Mouse (Mus musculus) heart, adult 18-20 months (tissue): ENCODE measurements around the gene Kif4. TPM values are rescaled to one million over a fixed set of nuclear protein-coding genes. Genes with fewer than 3 reads are reported as not detected.

Source experiments
- DNase-seq, 2 experiments: peaks; one replicate each; pipeline ENCODE4 v3.0.0; 2021 to 2022; ENCODE audit warnings: mixed read lengths in 1 of 2
- total RNA-seq, 2 experiments: library from RNA; stranded (reverse); gene quantifications; 2 replicates each; pipeline ENCODE4 v1.2.3; 2021

Kif4 gene
- total RNA-seq, 2 experiments from 2014 or later: 0.31 to 0.35 TPM

DNA sequence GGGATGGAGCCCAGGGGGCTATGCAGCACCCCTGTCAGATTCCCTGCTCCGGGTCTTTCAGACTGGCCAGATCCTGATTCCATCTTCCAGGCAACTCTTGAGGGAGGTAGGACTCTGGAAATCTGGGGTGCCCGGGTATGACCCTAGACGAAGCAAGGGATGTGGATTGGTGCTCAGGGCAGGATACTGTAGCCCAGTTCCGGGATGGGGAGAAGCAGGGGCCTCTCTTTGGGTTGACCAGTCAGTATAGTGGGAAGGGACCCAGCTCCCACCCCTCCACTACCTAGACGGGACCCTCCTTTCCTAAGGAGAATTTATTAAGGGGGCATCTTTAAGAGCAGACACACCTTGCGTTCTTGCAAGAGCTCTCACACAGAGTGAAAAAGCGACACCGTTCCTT is 104.7 kb downstream of the Kif4 start:
- DNase-seq: no peak

DNA sequence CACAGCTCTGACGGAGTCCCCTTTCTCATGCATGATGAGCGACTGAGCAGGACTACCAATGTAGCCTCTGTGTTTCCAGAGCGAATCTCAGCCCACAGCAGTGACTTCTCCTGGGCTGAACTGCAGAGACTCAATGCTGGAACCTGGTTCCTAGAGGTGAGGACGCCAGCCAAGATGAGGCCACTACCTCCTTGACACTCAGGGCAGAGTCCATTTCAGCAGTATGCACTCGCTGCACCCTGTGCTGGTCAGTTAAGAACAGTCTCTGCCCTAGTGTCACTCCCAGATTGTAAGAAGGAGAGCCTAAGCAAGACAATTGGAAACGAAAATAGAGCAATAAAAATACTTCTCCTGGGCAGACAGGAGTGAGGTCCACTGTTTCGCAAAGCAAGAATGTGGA is 108.8 kb downstream of the Kif4 start:
- no peak for DNase-seq

DNA sequence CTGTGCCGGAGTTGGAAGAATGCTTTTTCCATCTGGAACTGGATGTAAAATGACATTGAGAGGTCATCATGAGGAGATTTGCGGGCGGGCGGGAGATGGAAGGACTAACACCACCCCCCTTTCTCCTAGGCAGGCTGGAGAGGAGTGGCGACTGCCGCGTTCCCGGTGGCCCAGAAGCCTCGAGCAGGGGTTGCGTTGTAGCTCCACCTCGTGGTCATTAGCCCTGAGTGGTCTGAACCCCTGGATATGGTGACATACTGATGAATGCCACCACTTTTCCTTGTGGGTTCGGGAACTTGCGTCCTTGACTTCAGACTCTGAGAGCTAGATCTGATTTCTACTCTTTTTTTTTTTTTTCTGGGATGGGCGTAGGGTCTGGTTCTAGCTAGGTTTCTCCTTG is 113.4 kb downstream of the Kif4 start:
- peak; percentile 64 to 72 for DNase-seq

DNA sequence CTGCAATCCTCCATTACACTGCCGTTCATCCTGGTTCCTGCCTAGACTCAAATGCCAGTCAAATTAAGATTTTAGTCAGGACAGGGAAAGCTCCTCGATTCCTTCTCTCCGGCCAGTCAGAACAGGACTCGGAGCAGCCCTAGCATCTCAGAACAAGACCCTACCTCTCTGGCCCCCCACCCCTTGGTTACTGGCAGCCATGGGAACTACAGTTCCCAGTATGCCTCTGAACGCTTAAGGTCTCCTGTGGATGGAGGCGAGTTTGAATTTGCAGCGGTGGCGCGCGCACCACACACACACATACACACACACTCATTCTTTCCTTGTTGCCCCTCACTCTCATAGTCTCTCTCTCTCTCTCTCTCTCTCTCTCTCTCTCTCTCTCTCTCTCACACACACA is 113.9 kb downstream of the Kif4 start:
- no peak for DNase-seq

DNA sequence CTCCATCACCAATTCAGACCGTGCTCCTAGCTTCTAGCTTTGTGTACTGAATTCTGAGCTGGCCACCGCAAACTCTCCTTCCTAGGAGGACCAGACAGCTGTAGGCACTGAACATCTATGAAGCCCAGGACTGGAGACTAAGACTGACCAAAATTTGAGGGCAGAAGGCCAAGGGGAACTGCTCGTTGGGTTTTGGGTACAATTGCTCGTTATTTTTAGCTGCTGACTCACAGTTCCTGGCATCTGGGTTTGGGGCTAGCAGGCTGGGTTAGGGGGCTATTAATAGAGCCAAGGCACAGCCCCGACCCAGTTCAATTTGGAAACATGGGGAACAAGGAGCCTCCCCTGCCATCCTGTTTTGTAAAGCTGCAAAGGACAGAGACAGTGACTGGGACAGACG is 115.2 kb downstream of the Kif4 start:
- DNase-seq: peak; percentile 61 to 75

DNA sequence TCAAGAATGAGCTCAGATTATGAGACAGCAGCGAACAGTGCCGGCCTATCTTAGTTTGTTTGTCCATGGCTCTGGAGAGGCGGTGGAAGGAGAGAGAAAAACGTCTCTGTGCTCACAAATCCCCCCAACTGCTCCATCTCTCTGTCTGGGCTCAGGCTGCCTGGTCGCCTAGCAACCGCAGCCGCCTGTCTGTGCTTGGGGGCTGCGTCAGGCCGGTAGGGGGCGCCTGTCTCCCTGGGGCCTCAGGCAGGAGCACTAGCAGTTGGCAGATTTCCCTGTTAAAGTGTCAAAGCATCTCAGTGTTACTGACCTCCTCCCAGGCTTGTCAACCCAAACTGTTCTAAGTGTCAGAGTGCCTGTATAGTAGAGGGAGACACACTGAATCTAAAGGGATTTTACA is 116.4 kb downstream of the Kif4 start:
- peak; percentile 53 to 54 for DNase-seq

DNA sequence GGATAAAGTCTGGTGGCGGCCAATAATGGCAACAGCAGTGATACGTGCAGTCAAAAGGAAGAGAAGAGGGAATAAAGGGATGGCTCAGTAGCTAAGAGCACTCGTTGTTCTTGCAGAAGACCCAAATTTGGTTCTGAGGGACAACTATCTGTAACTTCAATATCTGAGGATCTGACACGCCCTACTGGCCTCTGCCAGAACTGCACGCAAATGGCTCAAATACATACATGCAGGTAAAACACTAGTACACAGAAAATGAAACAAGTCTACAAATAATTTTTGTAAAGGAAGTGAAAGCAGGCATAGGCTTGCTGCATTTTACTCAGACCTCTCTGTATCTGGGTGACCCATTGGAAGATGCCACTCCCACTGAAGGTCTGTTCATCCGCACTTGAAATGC is 140.3 kb downstream of the Kif4 start:
- DNase-seq: no peak

DNA sequence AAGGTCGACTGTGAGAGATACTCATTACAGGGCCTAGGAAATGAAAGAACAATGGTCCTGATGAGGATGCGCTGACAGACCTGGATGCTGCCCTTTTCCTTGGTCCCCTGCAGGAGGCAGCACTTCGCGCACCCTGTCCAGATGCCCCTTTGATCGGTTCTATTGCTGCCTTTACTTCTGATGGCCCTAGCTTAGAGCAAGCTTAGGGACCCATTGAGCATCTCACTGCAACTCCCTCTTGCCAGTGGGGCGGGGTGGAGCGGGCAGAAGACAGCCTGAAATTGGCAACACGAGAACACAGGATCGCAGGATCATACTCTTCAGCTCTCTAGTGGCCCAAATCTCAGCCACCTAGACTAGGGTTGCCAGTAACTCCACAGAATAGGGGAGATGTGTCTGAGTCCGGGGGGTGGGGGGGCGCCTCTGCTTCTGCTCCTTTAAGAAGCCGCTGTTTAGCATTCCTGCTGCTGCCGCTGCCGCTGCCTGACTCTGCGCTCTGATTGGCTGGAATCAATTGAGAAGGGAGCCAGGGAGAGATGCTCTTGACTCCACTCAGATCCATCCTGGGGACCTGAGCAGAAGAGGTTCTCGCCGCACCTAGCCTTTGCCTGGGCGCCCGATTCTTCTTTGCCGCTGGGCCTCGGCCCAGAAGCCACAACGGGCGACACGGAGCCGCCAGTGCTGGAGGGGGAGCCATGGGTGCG is 141.8 kb downstream of the Kif4 start, which contains the start of gene Dlg3:
Gene Dlg3 (plus strand): TSS at position 542 of the 704 bp plus-strand sequence.
- DNase-seq: peak; percentile 29 to 34

DNA sequence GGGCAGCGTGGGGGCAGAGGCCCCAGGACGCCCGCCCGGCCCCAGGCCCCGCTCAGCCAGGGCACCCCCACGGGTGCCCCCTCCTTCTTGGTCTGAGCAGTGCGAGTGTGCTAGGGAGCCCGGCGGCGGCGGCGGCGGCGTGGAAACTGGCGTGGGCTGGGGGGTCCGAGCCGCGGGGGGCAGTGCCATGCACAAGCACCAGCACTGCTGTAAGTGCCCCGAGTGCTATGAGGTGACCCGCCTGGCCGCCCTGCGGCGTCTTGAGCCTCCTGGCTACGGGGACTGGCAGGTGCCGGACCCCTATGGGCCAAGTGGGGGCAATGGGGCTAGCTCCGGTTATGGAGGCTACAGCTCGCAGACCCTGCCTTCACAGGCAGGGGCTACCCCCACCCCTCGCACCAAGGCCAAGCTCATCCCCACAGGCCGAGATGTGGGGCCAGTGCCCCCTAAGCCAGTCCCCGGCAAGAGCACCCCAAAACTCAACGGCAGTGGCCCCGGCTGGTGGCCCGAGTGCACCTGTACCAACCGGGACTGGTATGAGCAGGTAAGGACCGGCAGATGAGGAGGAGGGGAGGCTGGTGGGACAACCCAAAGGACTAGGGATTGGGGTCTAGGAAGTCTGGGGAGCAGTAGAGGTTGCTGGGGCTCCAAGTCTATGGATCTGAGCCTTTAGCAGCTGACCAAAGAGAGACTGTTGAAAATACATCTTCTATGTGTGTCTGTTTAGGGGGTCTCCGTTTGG is 142.5 kb downstream of the Kif4 start:
- no peak for DNase-seq

DNA sequence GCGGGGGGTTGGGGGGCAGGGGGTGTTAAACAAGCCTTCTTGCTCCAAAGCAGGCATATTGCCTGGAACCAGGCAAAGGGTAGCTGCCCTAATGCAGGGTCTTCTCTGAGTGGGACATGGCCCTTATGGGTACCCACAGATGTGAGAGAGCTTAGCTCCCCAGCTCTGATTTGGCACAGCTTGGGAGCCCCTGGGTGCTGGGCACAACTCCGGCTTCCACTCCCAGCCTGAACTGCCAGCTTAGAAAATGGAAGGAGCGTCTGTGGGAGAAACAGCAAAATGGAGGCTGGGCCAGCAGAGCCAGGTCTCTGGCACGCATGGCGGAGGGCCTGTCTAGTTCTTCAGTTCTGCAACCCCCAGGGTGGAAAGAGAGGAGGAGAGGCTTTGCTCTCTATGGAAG is 143.7 kb downstream of the Kif4 start:
- DNase-seq: no peak

DNA sequence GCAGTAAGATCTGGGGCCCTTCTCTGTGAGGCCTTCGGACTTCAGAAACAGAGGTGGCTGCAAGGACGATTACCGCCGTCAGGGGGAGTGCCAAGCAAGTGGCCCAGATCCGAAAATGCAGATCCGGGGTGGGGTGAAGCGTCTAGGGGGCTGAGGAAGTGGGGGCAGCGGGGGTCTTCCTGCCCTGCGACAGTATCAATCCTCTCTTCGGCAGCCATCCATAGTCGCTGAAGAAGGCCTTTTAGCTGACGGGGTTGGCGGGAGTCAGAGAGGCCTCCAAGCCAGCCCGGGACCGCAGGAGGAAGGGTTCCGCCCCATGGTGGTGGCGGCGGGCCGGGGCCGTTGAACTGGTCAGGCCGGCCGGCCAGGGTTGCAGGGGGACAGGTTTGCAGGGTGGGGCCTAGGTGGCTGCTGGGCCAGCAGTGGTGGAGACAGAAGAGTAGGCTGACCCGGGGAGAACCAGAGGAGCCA is 148.8 kb downstream of the Kif4 start:
- peak; percentile 73 to 80 for DNase-seq

DNA sequence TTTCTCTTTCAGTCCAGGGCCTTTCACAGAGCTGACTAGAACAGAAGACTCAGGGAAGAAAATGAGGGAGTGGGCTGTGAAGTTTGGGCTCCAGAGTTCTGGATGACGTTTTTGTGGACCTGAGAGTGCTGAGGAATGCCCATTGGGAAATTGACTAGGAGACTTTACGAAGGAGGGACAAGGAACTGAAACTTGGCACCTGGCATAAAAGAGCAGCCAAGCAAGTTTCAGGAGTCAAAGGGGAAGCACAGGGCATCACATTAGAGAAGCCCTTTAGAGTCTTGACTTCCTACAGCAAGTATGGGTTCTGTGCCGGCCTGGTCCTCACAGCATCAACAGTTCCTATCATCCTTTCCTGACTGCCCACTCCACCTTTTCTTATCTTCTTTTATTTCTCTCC is 149.9 kb downstream of the Kif4 start:
- peak in 1 of 2 experiments; percentile 9 for DNase-seq

DNA sequence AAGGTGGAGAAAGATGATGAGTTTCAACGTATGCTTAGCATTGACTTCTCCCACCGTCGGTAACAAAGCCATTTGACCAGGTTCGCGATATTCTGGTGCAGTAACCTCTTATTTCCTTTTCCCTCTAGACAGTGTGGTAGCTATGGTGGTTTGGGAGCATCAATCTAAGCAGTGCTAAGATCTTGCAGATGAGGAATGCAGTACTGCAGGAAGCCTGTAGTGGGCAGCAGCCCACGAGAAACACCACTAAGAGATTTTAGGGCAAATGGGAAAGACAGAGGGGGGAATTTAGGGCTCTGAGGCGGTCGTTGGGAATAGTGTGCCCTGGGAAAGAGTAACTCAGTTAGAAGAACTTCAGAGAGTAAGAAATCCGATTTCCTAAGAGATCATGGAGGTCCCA is 151.0 kb downstream of the Kif4 start:
- DNase-seq: peak; percentile 46 to 76

Other genes starting within 250 kb of the Kif4 start
- gene Otud6a, start 196.7 kb upstream of the Kif4 start, total RNA-seq: not detected
- under 1 TPM in 1 of 2 experiments, not detected in 1; 0.13 TPM for gene Awat2, start 183.0 kb upstream of the Kif4 start, total RNA-seq
- gene Igbp1, start 131.4 kb upstream of the Kif4 start, total RNA-seq: 10 to 100 TPM; 40.2 to 43.2 TPM
- gene Dgat2l6, start 100.9 kb upstream of the Kif4 start, total RNA-seq: not detected
- gene Awat1, start 53.5 kb upstream of the Kif4 start, total RNA-seq: not detected
- gene P2ry4, start 30.9 kb upstream of the Kif4 start, total RNA-seq: not detected
- gene Arr3, start 20.2 kb upstream of the Kif4 start, total RNA-seq: not detected
- gene Pdzd11, start 831 bp downstream of the Kif4 start, total RNA-seq: 10 to 100 TPM; 21.3 to 23.5 TPM
- gene Gdpd2, start 104.1 kb downstream of the Kif4 start, total RNA-seq: under 1 TPM in 1 of 2 experiments, not detected in 1; 0.36 TPM
- gene Dlg3, start 142.0 kb downstream of the Kif4 start, total RNA-seq: 1 to 10 TPM; 2.1 to 2.8 TPM